Mouse (Mus musculus) heart, adult 9 months (tissue): ENCODE measurements at regions not wholly inside any gene's neighbourhood (a gene's known extent, or its start where the extent isn't known, plus 50 kb on each side); places are given as distances from the start of the nearest gene placed in this dataset.

Source experiments
- DNase-seq, 2 experiments: peaks; one replicate each; pipeline ENCODE4 v3.0.0; 2022; ENCODE audit warnings: low spot score in 2 of 2

GRCm38 (mm10) chr13:59228059-59228830 is 356.8 kb downstream of the Agtpbp1 start:
- peak; percentile 53 to 55 for DNase-seq

- DNase-seq: no peak
These were observed 357.4 kb downstream of the Agtpbp1 start for GRCm38 (mm10) chr13:59227523-59228058.

GRCm38 (mm10) chr13:59220587-59220986 is 364.4 kb downstream of the Agtpbp1 start:
- DNase-seq: no peak

GRCm38 (mm10) chr13:59220156-59220555 is 364.9 kb downstream of the Agtpbp1 start:
- DNase-seq: no peak

- no peak for DNase-seq
These were observed 368.2 kb downstream of the Agtpbp1 start for GRCm38 (mm10) chr13:59216686-59217298.

- no peak for DNase-seq
These were observed 372.7 kb downstream of the Agtpbp1 start for GRCm38 (mm10) chr13:59212296-59212701.

GRCm38 (mm10) chr13:59210828-59211227 is 374.2 kb downstream of the Agtpbp1 start:
- no peak for DNase-seq

GRCm38 (mm10) chr13:59206186-59206585 is 378.8 kb downstream of the Agtpbp1 start:
- DNase-seq: no peak

GRCm38 (mm10) chr13:59204506-59204905 is 380.5 kb downstream of the Agtpbp1 start:
- DNase-seq: no peak

- peak in 1 of 2 experiments; percentile 17 for DNase-seq
These were observed 388.7 kb downstream of the Agtpbp1 start for GRCm38 (mm10) chr13:59196311-59196710.

GRCm38 (mm10) chr13:59188431-59188830 is 382.1 kb downstream of the Ntrk2 start:
- no peak for DNase-seq
